Mouse (Mus musculus) retina, embryonic 14.5 days (tissue): ENCODE measurements at regions not wholly inside any gene's neighbourhood (a gene's known extent, or its start where the extent isn't known, plus 50 kb on each side); places are given as distances from the start of the nearest gene placed in this dataset.
"Not testable (repeated sequence)": the region's sequence is repeated elsewhere in the genome, so short reads cannot be mapped to it uniquely, and the experiment has no call there.

Source experiments
- DNase-seq: peaks from one replicate; pipeline ENCODE4 v3.0.0-alpha.2; 2015; ENCODE audit warnings: low spot score

- not testable (repeated sequence) for DNase-seq
Measured at GRCm38 (mm10) chr10:22460386-22460785, 100.0 kb downstream of the Raet1d start.

- DNase-seq, result peak; percentile 34
Measured at GRCm38 (mm10) chr10:22460818-22461479, 100.6 kb downstream of the Raet1d start.

GRCm38 (mm10) chr10:22461480-22462050, 101.2 kb downstream of the Raet1d start:
- DNase-seq, result not testable (repeated sequence)

DNA sequence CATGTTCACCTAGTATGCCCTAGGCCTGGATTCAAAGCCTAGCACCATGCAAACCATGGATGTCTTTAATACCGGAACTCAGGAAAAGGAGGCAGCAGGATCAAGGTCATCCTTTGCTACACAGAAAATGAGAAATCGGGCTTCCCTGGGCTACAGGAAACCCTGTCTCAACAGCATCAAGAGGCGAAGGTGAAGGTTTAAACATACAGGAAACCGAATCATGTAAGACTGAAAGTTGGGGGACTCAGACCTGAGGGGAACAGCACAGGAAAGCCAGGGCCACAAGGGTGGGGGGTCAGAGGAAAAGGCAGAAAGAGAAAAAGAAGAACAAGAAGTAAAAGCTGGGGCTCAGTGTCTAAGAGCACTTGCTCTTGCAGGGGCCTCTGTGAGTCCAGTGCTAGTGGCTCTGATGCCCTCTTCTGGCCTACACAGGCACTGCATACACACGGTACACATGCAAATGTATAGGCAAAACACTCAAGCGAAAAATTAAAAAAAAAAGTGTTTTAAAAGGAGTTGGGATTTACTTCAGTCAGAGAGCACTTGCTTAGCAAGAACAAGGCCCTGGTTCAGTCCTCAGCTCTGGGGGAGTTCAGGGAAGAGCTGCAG, 111.5 kb downstream of the Raet1d start:
- not testable (repeated sequence) for DNase-seq

GRCm38 (mm10) chr10:22479860-22480259, 119.5 kb downstream of the Raet1d start:
- peak; percentile 85 for DNase-seq

DNA sequence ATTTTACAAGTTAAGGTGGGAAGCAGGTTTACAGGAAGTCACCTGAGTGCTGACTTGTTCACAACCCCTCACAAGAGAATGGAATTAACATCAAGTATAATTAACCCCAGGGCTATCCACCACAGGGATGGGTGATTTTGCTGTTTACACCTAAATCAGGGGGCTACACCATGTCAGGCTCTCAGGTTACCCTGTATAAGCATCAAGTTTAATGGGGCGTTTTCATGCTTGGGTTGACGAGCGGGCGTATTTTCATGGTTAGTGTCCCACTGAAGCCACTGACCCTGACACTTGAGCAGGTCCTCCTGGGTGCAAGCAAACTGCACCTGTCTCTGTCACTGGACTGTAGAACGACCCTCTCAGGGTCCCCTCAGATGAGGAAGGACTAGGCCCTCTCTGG, 126.7 kb downstream of the Raet1d start:
- not testable (repeated sequence) for DNase-seq

DNA sequence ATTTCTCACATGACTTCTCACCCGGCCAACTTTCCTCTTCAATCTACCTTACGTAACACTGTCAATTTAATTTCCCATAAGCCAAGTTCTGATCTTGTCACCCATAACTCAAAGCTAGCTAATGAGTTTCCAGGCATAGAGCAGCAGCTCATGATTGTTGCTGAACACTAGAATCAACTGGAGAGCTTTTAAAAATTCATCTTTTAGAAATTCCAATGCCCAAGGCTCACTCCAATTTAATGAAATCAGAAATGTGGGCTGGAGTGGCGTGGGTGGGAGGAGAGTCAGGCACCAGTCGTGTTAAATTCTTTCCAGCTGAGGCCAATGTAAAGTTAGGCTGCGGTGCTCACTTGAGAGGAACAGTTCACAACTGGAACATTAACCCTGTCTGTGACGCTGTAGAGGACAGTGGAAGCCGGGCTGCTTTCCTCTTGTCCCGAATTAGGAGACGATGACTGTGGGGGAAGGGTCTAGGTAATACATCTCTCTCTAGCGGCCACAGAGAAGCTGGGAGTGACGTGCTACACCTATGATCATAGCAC, 131.5 kb downstream of the Raet1d start:
- DNase-seq, result not testable (repeated sequence)

DNA sequence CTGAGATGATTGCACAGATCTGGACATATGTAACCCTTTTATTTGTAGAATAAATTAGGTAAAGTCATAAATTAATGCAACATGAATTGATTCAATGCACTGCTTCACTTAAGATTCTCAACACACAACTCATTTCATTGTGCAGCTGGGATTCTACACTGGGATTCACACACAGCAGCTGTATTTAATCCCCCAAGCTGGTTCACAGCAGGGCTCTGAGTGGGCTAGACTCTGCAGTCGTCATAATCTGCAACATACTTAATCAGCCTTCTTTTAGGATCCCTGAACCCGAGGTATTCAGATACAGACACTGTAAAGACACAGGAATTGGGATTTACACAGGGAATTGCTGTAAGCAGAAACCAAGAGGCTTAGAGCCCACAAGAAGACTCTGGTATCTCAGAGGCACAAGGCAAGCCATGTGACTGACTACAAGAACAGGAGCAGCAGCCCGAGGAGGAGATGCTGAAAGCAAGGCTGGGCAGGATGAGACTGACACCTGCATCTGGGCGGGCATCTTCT, 135.7 kb downstream of the Raet1d start:
- DNase-seq, result no peak
